Mouse (Mus musculus): Measurements from ENCODE around the gene Slc35f3. TPM values are rescaled to one million over a fixed set of nuclear protein-coding genes. Genes with fewer than 3 reads are reported as not detected.

Gene Slc35f3
- not detected for polyA plus RNA-seq (2012; fragmentation: generic; extraction: Trizol)
- long read RNA-seq, experiment 1: 0 reads
- long read RNA-seq, experiment 2: 0 reads

GRCm38 (mm10) chr8:126298296-126299093 is at the start of gene Slc35f3:
Gene Slc35f3 (plus strand): TSS chr8:126298558.
- no peak within 1 kb of the TSS for H3K4me3 ChIP-seq (ENCODE audit: insufficient read depth, poor library complexity, severe bottlenecking)
- TF ChIP-seq CTCF (IDR thresholded peaks at IDR 0.05; ENCODE audit: control insufficient read depth, insufficient read depth, insufficient read length) (no peak), MAX (IDR thresholded peaks at IDR 0.05) (no peak), CEBPB (IDR thresholded peaks at IDR 0.05; ENCODE audit: low read depth) (no peak), MYOG (IDR thresholded peaks at IDR 0.05; ENCODE audit: control insufficient read depth, extremely low read depth, insufficient read length) (no peak), FOSL1 (IDR thresholded peaks at IDR 0.05; ENCODE audit: insufficient read depth, low read length, poor library complexity, severe bottlenecking) (no peak)

GRCm38 (mm10) chr8:126250486-126250885 is 47.9 kb upstream of the Slc35f3 start:
- H3K36me3 ChIP-seq (ENCODE audit: control insufficient read depth, insufficient read depth): no peaks in the 10 kb centered on the region
- no peak overlapping the region for H3K4me3 ChIP-seq (ENCODE audit: insufficient read depth, poor library complexity, severe bottlenecking)
- H3K79me3 ChIP-seq (ENCODE audit: low read depth): no peaks in the 10 kb centered on the region
- TF ChIP-seq MYOD1 (IDR thresholded peaks at IDR 0.05; ENCODE audit: control insufficient read depth, insufficient read length, low read depth) (no peak), MYOG (IDR thresholded peaks at IDR 0.05; ENCODE audit: control insufficient read depth, extremely low read depth, insufficient read length) (no peak), CTCF (IDR thresholded peaks at IDR 0.05; ENCODE audit: control insufficient read depth, insufficient read depth, insufficient read length) (no peak), MAX (IDR thresholded peaks at IDR 0.05) (no peak), FOSL1 (IDR thresholded peaks at IDR 0.05; ENCODE audit: insufficient read depth, low read length, poor library complexity, severe bottlenecking) (no peak), CEBPB (IDR thresholded peaks at IDR 0.05; ENCODE audit: low read depth) (no peak), USF1 (IDR thresholded peaks at IDR 0.05; ENCODE audit: low read depth) (no peak)
- no peak overlapping the region for H3ac ChIP-seq (ENCODE audit: control insufficient read depth, insufficient read length, low read depth)
- peaks cover 6% of the 10 kb centered on the region for H3K27me3 ChIP-seq (ENCODE audit: control insufficient read depth, insufficient read depth, insufficient read length)
- no peaks in the 10 kb centered on the region for H3K79me2 ChIP-seq (ENCODE audit: control insufficient read depth, insufficient read depth)

More at GRCm38 (mm10) chr8:126298296-126299093, at the start of gene Slc35f3:
- Histone ChIP-seq H3K79me2 (ENCODE audit: control insufficient read depth, insufficient read depth) (no peaks in the 10 kb centered on the region), H3K27me3 (ENCODE audit: control insufficient read depth, insufficient read depth, insufficient read length) (peaks cover 48% of the 10 kb centered on the region), H3ac (ENCODE audit: control insufficient read depth, insufficient read length, low read depth) (no peak within 1 kb of the TSS), H3K79me3 (ENCODE audit: low read depth) (no peaks in the 10 kb centered on the region), H3K36me3 (ENCODE audit: control insufficient read depth, insufficient read depth) (no peaks in the 10 kb centered on the region)

- Histone ChIP-seq H3K4me3 (ENCODE audit: insufficient read depth, poor library complexity, severe bottlenecking) (no peak overlapping the region), H3K79me3 (ENCODE audit: low read depth) (no peaks in the 10 kb centered on the region), H3K36me3 (ENCODE audit: control insufficient read depth, insufficient read depth) (no peaks in the 10 kb centered on the region), H3K27me3 (ENCODE audit: control insufficient read depth, insufficient read depth, insufficient read length) (peaks cover 33% of the 10 kb centered on the region), H3ac (ENCODE audit: control insufficient read depth, insufficient read length, low read depth) (no peak overlapping the region), H3K79me2 (ENCODE audit: control insufficient read depth, insufficient read depth) (no peaks in the 10 kb centered on the region)
- TF ChIP-seq CTCF (IDR thresholded peaks at IDR 0.05; ENCODE audit: control insufficient read depth, insufficient read depth, insufficient read length) (no peak), MYOD1 (IDR thresholded peaks at IDR 0.05; ENCODE audit: control insufficient read depth, insufficient read length, low read depth) (no peak), USF1 (IDR thresholded peaks at IDR 0.05; ENCODE audit: low read depth) (no peak), MAX (IDR thresholded peaks at IDR 0.05) (no peak), FOSL1 (IDR thresholded peaks at IDR 0.05; ENCODE audit: insufficient read depth, low read length, poor library complexity, severe bottlenecking) (no peak), MYOG (IDR thresholded peaks at IDR 0.05; ENCODE audit: control insufficient read depth, extremely low read depth, insufficient read length) (no peak), CEBPB (IDR thresholded peaks at IDR 0.05; ENCODE audit: low read depth) (no peak)
These were observed 41.6 kb upstream of the Slc35f3 start for GRCm38 (mm10) chr8:126256585-126257391.

- no peak overlapping the region for H3ac ChIP-seq (ENCODE audit: control insufficient read depth, insufficient read length, low read depth)
- no peaks in the 10 kb centered on the region for H3K36me3 ChIP-seq (ENCODE audit: control insufficient read depth, insufficient read depth)
- no peak overlapping the region for H3K4me3 ChIP-seq (ENCODE audit: insufficient read depth, poor library complexity, severe bottlenecking)
- H3K79me2 ChIP-seq (ENCODE audit: control insufficient read depth, insufficient read depth): no peaks in the 10 kb centered on the region
- H3K27me3 ChIP-seq (ENCODE audit: control insufficient read depth, insufficient read depth, insufficient read length): peaks cover 33% of the 10 kb centered on the region
- H3K79me3 ChIP-seq (ENCODE audit: low read depth): no peaks in the 10 kb centered on the region
- TF ChIP-seq FOSL1 (IDR thresholded peaks at IDR 0.05; ENCODE audit: insufficient read depth, low read length, poor library complexity, severe bottlenecking): no peak
- no peak for TF ChIP-seq MYOD1 (IDR thresholded peaks at IDR 0.05; ENCODE audit: control insufficient read depth, insufficient read length, low read depth)
- TF ChIP-seq MYOG (IDR thresholded peaks at IDR 0.05; ENCODE audit: control insufficient read depth, extremely low read depth, insufficient read length): no peak
- no peak for TF ChIP-seq CEBPB (IDR thresholded peaks at IDR 0.05; ENCODE audit: low read depth)
- TF ChIP-seq CTCF (IDR thresholded peaks at IDR 0.05; ENCODE audit: control insufficient read depth, insufficient read depth, insufficient read length): no peak
- no peak for TF ChIP-seq MAX (IDR thresholded peaks at IDR 0.05)
- TF ChIP-seq USF1 (IDR thresholded peaks at IDR 0.05; ENCODE audit: low read depth): no peak
These were observed 41.0 kb upstream of the Slc35f3 start for GRCm38 (mm10) chr8:126257392-126257681.

- Histone ChIP-seq H3K27me3 (ENCODE audit: control insufficient read depth, insufficient read depth, insufficient read length) (peaks cover 33% of the 10 kb centered on the region), H3ac (ENCODE audit: control insufficient read depth, insufficient read length, low read depth) (no peak overlapping the region), H3K4me3 (ENCODE audit: insufficient read depth, poor library complexity, severe bottlenecking) (no peak overlapping the region), H3K79me3 (ENCODE audit: low read depth) (no peaks in the 10 kb centered on the region), H3K36me3 (ENCODE audit: control insufficient read depth, insufficient read depth) (no peaks in the 10 kb centered on the region), H3K79me2 (ENCODE audit: control insufficient read depth, insufficient read depth) (no peaks in the 10 kb centered on the region)
- TF ChIP-seq USF1 (IDR thresholded peaks at IDR 0.05; ENCODE audit: low read depth): no peak
- peak; percentile 64 for TF ChIP-seq CTCF (IDR thresholded peaks at IDR 0.05; ENCODE audit: control insufficient read depth, insufficient read depth, insufficient read length)
- TF ChIP-seq MAX (IDR thresholded peaks at IDR 0.05): no peak
- no peak for TF ChIP-seq MYOD1 (IDR thresholded peaks at IDR 0.05; ENCODE audit: control insufficient read depth, insufficient read length, low read depth)
These were observed 40.1 kb upstream of the Slc35f3 start for GRCm38 (mm10) chr8:126258175-126258781.

Data from C2C12 (cell line).